Mouse (Mus musculus) mesoderm, embryonic 11.5 days (tissue): Measurements from ENCODE around the gene Kcnma1.
A peak's percentile ranks its signal among the peaks of the same experiment; 100 is the strongest.

Experiments
- DNase-seq: peaks from one replicate; pipeline ENCODE4 v3.0.0-alpha.2; 2012; ENCODE audit warnings: low read depth, low spot score

Gene Kcnma1

DNA sequence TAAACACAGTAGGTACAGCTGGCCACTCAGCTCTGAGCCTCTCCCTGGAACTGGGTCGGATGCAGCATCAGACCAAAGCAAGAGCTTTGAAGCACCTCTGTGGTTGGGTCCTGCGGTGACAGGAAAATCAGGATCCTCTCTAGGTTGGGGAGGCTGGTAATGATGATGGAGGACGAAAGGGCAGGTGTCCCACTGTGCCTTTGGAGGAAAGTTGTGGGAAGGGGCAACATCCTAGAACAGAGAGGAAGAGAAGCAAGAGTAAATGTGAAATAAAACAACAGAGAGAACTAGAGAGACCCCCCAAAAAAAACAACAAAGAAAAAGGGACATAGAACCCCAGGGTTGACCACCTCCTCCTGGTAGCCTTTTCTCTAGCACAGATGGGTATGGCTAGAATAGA lies at the start of gene Kcnma1:
Kcnma1 (minus strand) TSS at position 101 of the 400 bp plus-strand sequence.
- DNase-seq, result no peak

DNA sequence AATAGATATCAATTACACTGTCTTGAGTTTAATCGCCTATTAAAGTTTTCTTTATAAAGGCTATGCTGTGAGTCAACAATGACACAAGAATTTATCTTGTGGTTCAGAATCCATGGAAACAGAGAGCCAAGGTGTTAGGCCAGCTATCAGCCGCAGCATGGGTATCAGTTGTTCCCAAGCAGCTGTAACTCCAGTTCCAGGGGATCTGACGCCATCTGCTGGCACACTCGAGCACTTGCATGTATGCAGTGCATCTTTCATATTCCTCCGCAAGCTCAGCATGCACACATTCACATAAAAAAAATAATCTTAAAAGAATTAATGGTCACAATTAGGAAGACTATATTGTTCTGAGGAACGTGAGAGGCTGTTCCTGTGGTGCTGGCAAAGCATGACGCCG lies 45.5 kb upstream of the Kcnma1 start:
- peak; percentile 65 for DNase-seq

DNA sequence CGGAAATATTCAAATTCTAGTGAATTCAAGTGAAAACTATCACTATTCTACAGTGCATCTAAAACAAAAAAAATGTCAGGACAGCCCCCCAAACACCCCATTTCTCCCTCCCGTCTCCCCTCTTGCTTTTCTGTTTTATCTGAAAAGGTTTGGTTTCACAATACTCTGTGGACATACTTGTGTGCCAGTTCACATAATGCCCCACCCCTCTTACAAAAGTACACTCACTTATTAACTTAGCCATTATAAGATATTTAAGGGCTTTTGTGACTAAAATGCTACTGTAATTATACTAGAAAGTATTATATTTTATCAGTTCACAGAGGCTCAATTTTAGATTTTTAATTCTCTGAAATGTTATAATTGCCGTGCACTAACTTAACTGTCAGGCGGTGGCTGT lies 45.0 kb upstream of the Kcnma1 start:
- DNase-seq, result no peak

DNA sequence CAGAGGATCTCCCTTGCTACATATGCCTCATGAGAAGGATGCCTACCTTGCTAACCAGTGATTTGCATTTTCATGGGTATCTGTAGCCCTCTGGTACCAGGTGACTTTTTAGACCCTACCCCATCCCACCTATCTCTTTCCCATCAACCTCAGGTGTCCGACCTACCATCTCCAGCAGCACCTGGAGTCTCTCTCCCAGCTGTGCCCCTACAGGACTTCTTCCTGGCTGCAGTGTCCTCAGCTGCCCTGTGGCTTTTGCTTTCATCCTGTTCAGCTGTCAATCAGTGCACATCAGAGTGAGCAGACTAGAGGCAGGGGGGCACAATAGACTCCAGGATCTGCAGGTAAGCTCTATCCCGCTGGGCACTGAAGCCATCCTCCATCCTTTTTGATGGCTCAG lies 37.5 kb upstream of the Kcnma1 start:
- no peak for DNase-seq

DNA sequence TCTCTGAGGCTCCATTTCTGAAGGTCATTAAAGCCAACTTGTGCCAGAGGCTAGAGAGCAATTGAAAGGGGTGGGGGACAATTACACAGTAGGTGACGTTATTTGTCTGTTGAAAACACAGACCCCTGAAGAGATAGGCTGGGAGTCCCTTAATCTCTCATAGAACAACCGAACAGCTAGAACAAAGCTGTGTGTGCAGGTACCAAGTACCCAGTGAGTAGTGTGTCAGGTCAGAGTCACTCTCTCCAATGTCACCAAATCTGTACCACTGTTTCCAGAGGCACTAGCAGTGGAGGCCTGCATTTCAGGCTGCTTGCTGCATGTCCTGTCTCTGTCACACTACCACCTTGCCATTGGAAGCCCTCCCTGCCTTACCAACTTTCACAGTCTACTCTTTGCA lies 22.3 kb upstream of the Kcnma1 start:
- DNase-seq, result no peak

DNA sequence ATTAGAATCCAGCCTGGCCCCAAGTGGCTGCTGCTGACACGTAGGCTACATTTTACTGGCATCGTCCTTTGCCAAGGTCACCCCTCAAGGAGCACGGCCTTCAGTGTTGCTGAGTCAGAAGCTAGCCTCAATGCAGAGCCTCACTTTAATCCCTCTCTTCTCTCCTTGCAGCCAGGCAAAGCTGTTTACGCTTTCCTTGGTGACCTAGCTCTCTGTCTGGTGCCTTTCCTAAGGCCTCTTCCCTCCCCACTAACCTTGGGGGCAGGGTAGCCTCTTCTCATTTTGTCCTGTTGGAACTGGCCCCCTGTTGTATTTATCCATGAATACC lies 21.9 kb upstream of the Kcnma1 start:
- DNase-seq, result no peak

DNA sequence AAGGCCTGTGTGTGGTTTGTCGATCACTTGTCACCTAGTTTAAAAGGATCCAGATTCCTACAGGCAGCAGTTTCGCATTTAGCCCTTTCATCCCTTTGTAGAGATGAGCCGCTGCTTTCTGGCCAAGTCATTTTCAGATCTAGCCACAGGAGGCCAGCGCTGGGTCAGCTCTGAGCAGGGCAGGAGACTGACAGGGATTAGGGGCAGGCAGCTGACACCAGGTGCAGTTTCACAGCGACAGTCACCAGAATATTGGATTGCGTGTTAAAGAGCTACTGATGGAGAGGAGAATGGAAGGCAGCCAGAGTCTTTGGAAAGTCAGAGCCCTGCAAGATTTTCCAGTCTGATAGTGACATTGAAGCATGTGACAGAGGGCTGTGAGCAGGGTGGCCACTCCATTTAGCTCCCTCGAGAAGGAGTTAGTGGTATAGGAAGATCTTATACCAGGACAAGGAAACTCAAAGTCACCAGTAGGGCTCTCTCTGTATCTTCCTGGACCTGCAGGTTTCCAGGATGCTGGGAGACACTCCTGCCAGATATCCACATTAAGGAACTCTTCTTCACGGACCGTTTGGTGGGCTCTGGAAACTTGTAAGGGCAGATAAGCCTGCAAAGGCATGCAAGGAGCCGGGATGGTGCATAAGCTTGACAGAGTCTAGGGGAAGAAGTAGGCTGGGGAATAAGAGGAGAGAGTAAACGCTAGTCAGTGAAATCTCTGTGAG lies 21.4 kb upstream of the Kcnma1 start:
- DNase-seq, result peak; percentile 8

DNA sequence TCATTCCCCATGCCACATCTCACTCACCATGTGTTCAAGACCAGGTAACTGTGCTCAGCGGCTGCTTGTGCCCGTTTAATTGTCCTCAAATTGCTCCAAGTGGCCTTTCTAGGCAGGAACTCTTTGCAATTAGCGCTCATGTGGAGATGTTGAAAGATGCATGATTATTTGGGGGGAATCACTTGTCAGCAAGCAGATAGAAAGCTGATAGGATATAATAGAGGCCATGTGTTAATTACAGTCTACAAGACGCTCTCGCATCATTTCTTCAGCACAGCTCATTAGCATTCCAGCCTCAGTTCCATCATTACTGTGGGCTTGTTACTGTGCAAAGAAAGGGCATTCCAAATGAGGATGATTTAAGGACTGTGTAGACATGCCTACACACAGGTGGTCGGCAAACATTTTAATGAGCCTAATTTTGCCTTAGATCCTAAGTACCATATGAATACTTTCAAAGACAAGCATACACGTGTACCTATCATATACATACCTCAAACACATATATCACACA lies 18.6 kb upstream of the Kcnma1 start:
- no peak for DNase-seq

DNA sequence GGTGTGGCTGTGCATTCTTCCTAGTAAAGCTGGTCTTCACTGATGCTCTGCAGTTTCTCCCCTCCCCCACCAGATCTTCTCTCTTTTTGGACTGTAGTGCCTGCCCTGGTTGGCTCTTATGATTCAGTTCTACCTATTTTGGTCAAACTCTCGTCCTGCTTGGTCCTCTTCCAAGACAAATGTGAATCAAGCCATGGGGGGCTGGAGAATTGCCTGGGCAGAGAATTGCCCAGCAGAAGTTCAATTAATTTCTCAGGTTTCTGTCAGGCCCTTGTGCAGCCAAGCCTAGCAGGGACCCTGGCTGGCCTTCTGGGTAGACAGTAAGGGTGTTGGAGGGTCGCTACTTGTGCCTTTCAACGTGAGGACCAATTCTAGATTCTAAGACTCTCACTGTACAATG lies 17.9 kb upstream of the Kcnma1 start:
- no peak for DNase-seq

DNA sequence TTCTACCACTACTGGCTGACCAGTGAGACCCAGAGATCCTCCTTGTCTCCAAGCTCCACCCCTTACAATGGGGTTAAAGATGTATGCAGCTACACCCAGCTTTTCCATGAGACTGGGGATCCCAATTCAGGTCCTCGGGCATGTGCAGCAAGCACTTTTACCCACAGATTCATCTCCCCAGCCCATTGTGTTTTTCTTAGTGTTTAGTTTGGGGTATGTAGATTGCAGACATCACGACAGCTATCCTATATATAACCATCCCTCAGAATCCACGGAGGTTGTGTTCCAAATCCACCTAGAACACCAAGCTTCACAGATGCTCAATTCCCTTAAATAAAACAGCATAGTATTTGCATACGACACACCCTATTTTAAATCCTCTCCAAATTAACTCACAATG lies 6.4 kb upstream of the Kcnma1 start:
- DNase-seq, result no peak

DNA sequence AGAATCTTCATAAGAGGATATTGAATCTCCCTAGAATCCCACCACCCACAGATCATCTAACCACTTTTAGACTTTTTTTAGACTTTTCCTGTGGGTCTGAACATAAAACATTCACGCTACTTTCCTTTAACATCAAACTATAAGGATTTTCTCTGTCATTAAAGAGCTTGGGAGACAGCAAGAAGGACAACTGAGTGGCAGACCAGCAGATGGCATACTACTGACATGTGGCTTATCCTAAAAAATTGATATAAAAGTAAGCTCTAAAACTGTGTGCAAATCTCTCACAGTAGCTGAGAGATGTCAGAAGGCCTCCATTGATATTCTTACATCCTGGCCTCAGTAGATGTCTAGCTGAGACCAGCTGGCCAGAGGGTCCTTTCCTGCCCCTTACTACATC lies 4.3 kb downstream of the Kcnma1 start:
- DNase-seq, result no peak

DNA sequence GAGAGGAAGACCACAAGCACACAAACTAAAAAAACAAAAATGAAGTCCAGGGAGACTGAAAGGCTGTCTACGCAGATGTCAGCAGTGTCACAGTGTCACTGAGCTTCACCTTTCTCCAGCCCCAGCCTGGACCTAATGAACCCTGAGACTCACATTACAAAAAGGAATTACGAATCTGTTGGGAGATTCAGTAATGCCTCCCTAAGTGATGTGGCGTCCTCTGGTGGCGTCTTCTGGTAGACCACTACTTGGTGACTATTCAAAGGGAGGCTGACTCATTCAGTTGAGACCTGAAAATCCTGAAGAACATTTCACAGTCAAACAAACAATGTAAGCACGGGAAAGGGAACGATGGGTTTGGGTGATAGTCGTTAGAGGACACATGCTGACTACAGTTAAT lies 6.0 kb downstream of the Kcnma1 start:
- DNase-seq, result peak; percentile 82

DNA sequence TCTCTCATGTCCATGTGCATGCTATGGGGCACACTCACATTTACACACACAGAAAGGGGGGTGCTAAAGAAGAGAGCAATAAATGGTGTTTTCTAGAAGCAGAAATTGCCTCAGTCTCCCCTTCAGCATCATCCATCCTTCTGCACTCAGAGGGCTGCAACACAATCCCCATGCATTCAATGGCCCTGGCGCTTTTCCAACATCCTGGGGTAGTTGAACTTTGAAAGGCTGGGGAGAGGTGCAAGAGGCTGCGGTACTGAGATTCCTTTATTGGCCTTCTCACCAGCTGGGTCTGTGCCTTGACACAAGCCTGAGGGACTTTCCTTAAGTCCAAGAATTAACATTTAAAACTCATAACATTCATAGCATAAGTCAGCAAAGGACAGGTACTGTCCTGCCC lies 8.0 kb downstream of the Kcnma1 start:
- no peak for DNase-seq

DNA sequence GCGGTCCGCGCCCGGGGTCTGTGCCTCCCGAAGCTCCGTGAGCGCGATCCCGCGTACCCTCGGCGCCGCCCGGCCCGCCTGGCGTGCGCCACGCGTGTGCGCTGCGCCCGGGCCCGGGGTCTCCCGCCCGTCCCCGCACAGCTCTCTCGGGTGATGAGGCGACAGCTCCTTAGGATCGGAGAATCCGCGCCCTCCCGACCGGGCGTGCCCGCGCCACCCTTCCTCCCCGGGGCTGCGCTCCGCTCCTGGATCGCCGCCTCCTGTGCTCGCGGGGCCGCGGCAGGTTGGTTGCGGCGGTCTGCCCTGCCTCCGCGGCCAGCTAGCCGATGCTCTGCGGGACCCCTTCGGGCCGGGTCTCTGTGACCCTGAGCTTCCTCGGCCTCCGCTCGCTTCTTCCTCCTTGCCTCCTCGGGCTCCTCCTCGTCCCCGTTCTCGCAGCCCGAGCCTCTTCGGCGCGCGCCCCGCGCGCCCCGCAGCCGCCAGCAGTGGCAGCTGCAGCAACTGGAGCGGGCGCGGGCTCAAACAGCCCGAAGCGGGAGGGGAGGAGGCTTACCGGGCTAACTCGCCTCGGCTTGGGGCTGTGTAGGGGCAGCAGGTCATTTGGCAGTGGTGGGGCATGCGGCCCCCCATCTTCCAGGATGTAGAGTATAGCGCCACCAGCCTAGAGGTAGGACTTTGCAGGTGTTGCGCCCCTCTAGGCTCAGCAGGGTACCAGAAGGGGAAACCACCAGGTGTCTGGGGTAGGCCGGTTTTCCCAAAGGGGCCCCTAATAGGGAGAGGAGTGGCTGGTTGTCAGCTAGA lies 9.6 kb downstream of the Kcnma1 start:
- peak; percentile 57 for DNase-seq

DNA sequence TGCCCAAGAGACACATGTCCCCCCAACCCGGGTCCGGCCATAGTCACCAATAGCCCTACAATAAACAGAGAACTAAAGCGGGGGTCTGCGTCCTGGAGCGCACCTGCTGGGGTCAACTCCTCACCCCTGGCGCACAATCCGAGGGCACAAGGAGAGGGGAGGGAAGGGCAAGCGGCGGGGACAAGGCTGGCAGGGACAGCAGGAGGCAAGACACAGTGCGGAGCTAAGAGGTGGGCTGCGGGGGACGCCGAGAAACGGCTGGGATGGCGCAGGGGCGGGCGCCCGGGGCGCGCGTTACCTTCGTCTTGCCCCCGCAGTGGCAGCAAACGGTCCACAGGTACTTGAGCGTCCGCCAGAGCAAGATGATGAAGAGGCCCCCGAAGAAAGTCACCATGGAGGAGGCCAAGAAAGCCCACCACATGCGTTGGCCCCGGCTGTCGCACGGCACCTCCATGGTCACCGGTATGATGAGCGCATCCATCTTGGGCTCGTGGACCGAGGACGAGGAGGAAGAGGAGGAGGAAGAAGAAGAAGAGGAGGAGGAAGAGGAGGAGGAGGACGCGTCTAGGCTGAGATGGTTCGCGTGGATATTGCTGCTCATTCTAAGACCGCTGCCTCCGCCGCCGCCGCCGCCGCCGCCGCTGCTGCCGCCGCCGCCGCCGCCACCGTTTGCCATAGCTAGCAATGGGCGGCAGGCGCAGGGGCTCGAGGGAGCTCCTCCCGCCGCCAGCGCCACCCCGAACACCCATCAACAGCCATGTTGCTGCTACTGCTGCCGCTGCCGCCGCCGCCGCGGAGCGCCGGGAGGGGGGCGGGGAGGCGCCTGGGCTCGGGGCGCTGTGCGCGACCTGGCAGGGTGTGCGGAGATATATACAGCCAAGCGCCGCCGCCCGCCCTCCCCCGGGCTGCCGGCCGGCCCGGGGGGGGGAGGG lies 10.6 kb downstream of the Kcnma1 start:
- DNase-seq, result peak; percentile 38

DNA sequence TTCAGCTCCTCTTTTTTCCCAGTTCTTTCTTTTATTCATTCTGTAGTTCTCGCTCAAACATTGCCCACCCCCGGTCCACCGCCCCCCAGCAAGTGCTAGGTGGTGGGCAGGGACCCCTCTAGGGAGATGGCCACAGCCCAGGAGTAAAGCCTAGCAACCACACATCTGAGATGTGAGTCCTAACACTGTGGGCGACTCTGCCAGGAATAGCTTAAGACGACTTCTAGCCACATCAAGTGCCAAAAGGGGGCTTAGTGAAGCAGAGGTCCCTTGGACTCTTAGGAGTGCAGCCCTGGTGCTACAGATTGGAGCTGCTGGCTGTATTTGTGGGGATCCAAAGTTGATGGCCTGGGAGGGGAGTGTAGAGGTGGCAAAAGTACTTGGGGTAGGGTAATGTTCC lies 11.6 kb downstream of the Kcnma1 start:
- no peak for DNase-seq

DNA sequence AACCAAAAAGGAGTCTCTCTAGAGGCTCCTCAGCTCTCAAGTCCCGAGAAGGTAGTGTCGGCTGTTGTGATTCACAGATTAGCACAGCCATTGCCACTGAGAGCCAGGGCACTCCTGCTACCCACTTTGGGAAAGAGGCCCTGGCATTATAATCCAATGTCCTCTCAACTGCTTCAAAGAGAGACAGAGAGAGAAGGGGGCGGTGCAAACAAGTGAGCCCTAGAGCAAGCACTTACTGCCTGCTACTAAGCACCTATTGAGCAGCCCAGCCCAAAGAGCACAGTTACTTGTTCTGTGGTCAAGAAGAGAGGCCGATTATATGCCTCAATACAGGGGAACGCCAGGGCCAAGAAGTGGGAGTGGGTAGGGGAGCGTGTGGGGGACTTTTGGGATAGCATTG lies 16.4 kb downstream of the Kcnma1 start:
- DNase-seq, result no peak

DNA sequence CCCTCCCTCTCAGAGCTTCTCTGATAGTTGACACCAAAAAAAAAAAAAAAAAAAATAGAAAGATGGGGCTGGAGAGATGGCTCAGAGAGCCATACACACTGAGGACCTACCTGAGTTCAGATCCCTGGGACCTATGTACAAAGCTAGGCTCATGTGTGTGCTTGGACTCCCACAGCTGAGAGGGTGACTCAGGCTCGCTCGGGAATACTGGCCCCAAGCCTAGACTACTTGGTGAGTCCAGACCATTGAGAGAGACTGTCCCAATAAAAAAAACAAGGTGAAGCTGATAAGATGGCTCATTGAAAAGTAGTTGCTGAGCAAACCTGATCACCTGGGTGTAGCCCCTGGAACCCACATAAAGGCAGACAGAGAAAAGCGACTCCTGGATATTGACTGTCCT lies 18.5 kb downstream of the Kcnma1 start:
- DNase-seq, result no peak

DNA sequence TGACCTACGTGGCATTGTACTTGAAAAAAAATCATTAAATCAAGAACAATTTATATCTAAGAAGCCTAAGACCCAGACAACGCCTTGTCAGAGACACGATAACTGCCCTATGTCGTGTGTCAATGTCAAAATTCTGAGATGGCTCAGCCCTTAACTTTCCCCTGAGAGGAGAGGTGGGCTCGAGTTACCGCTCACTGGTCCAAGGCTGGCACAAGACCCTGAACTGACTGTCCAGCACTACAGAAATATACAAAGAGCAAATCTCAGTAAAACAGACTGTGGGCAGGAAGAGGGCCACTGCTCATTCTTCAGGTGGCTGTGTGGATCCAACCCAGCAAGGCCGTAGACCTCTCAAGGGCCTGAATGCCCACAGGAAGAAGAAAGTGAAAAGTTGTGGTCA lies 23.4 kb downstream of the Kcnma1 start:
- DNase-seq, result no peak

DNA sequence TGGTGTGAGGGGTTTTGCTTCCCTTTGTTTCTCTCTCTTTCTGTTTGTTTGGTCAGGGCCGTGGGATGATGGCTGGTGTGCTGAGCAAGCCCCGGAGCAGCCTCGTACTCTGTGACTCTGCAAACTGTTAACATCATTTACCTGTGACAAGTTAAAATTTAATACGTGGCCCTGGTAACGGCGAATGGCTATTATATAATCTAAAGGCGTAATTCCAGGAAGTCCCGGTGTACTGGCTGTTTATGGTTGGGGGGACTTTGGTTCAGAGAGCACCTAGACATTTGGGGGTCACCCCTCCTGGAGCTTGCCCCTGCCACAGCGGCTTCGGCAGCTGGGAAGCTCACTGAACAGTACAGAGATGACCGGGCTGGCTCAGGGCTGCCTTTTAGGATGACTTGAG lies 24.6 kb downstream of the Kcnma1 start:
- no peak for DNase-seq

DNA sequence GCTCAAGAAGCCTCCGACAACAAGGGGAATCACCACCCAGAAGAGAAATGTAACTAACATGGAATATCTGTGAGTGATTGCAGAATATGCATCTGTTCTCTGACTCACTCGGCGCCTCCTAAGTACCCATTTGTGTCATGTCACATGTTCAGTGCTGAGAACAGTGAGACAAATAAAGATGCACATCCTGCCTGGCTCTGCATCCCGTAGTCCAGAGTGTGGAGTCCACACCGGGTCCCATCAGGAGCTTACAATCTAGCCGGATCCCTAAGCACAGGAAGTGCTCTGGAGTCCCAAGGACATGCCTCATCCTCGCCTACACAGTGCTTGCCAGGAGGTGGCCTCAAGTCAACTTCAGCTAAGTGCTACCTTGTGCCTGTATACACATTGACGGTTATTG lies 32.1 kb downstream of the Kcnma1 start:
- DNase-seq, result no peak

DNA sequence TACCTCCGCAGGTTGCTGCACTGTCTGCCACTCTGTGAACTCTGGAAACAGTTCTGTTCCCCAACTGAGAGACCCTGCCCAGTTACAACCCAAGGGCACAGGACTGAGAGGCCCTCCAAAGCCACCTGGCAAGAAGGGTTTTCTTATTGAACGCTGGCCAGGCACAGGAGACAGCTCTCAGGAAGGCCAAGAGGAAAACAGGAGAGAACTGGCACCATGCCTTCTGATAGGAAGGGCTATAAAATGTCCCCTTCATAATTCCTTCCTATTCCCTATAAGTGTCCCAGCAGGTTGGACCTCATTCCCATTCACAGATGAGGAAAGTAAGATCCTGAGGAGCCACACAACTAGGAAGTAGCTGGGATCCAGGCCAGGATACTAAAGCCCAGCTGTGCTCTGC lies 39.6 kb downstream of the Kcnma1 start:
- DNase-seq, result no peak
